Mouse (Mus musculus) spleen, postnatal 36 days (tissue): Measurements from ENCODE around the gene Arhgap27.
"Not testable (repeated sequence)": the region's sequence is repeated elsewhere in the genome, so short reads cannot be mapped to it uniquely, and the experiment has no call there.

Experiments used
- DNase-seq, 2 experiments: peaks; one replicate each; pipeline ENCODE4 v3.0.0; 2022; ENCODE audit warnings: low spot score in 2 of 2, mixed read lengths in 1 of 2

Gene Arhgap27

GRCm38 (mm10) chr11:103294066-103294465 lies 69.4 kb downstream of the Arhgap27 start:
- no peak for DNase-seq

DNA sequence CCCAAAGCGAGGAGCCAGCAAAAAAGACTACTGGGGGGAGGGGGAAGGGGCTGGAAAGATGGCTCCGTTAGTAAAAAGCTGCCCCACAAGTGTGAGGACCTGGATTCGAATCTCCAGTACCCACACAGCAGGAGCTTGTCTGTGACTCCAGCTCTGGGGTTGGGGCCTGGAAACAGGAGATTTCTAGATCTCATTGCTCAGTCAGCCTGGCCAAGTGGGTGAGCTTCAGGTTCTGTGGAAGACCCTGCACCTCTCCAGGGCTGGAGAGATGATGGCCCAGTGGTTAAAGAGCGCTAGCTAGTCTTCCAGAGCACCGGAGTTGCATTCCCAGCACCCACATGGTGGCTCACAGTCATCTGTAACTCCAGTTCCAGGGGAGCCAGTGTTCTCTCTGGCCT lies 70.6 kb downstream of the Arhgap27 start:
- no peak for DNase-seq

- DNase-seq, result no peak
Observed at GRCm38 (mm10) chr11:103292152-103292889, 71.2 kb downstream of the Arhgap27 start.

DNA sequence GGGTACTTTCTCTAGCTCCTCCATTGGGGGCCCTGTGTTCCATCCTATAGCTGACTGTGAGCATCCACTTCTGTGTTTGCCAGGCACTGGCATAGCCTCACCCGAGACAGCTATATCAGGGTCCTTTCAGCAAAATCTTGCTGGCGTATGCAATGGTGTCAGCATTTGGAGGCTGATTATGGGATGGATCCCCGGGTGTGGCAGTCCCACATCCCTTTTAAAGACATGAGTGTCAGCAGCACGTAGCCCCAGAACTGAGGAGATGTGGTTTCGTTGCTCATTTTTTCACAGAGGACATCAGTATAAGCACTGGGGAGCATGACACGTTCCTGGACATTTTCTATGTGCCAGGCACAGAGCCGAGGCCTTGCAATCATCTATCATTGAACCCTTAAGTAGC lies 72.7 kb downstream of the Arhgap27 start:
- DNase-seq, result not testable (repeated sequence)

DNA sequence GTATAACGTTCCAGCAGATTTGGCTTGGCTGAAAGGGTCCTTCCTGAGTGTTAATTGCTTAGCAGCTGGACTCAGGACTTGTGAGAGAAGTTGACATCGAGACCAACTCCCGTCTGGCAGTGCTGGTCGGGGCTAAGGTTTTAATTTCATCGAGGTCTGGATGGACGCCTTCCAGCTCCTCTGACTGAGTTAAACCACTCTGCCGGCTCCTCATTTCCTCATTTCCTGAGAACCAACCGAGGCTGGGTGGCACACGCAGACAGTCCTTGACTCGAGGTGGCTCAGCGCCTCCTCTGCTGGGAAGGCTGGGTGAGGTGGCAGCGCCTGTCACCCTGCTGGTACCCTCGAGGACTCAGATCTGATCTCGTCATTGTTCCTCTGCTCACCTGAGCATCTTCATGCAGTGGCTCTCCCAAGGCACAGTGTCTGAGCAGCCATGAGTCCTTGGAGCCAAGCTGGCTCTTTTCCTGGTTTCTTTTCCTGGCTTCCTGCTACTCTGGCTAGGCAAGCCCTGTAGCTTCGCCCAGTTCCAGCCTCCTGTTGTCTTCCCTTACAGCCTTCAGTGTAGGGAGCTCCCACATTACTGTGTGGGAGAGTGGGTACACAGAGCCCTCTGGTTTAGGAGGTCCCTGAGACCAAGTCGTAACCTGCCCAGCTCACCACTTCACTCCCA lies 75.1 kb downstream of the Arhgap27 start:
- no peak for DNase-seq

- DNase-seq, result no peak
Observed at GRCm38 (mm10) chr11:103286910-103287309, 76.6 kb downstream of the Arhgap27 start.

- DNase-seq, result no peak
Observed at GRCm38 (mm10) chr11:103285951-103286350, 77.5 kb downstream of the Arhgap27 start.

DNA sequence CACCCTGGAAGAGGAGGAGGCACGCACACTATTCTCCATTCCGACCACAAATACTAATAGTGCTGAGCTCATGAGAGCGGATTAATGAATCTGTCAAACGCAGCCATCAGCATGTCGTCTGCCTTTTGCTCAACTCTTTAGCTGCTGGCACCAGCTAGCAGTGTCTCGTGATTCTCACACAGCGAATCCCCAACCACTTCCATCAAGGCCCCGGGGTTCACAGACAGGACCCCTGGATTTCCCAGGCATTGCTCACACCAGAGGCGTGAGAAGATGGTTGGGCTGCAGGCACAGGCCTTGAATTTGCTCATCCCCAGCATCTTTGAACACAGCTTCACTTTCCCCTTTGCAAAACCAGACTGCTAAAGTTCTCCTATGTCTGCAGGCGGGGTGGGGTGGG lies 78.2 kb downstream of the Arhgap27 start:
- no peak for DNase-seq

GRCm38 (mm10) chr11:103281784-103282183 lies 81.7 kb downstream of the Arhgap27 start:
- DNase-seq, result no peak
